Mouse (Mus musculus) forebrain, embryonic 10.5 days (tissue): ENCODE data around the gene Zfp341. TPM values are rescaled to one million over a fixed set of nuclear protein-coding genes. Genes with fewer than 3 reads are reported as not detected.
A peak's percentile ranks its signal among the peaks of the same experiment; 100 is the strongest.

Experiments
- DNase-seq: peaks from one replicate; pipeline ENCODE4 v3.0.0-alpha.2; 2017; ENCODE audit warnings: low spot score; ENCODE audit errors: extremely low spot score
- H3K27ac ChIP-seq: fragments of 300-500 bp; sonication (generic); 2 replicates; pipeline ENCODE4 v1.5.1; 2016; ENCODE audit warnings: mild to moderate bottlenecking
- H3K27me3 ChIP-seq: fragments of 300-500 bp; sonication (generic); 2 replicates; pipeline ENCODE4 v1.6.1; 2016; ENCODE audit warnings: mild to moderate bottlenecking; ENCODE audit not compliant: poor library complexity, severe bottlenecking
- H3K36me3 ChIP-seq: fragments of 300-500 bp; sonication (generic); replicated peaks from 2 replicates; pipeline ENCODE4 v1.6.1; 2016; ENCODE audit warnings: mild to moderate bottlenecking, moderate library complexity
- H3K4me1 ChIP-seq: fragments of 300-500 bp; sonication (generic); 2 replicates; pipeline ENCODE4 v1.6.1; 2016
- H3K4me3 ChIP-seq: fragments of 300-500 bp; sonication (generic); 2 replicates; pipeline ENCODE4 v1.5.1; 2016; ENCODE audit warnings: mild to moderate bottlenecking, moderate library complexity
- H3K9me3 ChIP-seq: fragments of 300-500 bp; sonication (generic); 2 replicates; pipeline ENCODE4 v1.6.1; 2016; ENCODE audit warnings: mild to moderate bottlenecking, moderate library complexity
- WGBS: fragments of 180-500 bp; shearing (Covaris S2); methylation state at CpG from one replicate; pipeline ENCODE4 v1.1.7; 2016; 5-methylcytosine and 5-hydroxymethylcytosine counted together
- polyA plus RNA-seq: library from polyadenylated mRNA; unstranded; fragments of >200 nt; fragmentation: Nextera tagmentation; extraction: Ambion mirVana; gene quantifications from 2 replicates; pipeline ENCODE4 v1.2.1, GENCODE M21; 2016

Zfp341 gene
- polyA plus RNA-seq, 1 experiment from 2014 or later: 0.93 TPM

GRCm38 (mm10) chr2:154670741-154671140, 57.6 kb downstream of the Zfp341 start:
- Histone ChIP-seq H3K27ac (no peak overlapping the region), H3K36me3 (peaks cover 47% of the 10 kb centered on the region), H3K9me3 (no peaks in the 10 kb centered on the region), H3K4me1 (0 out of 2 replicates have a peak, but pooled peaks cover 4% of the 10 kb centered on the region), H3K27me3 (no peaks in the 10 kb centered on the region), H3K4me3 (no peak overlapping the region)
- 77% methylated on average over 4 of the region's 4 CpGs for WGBS
- DNase-seq: no peak

DNA sequence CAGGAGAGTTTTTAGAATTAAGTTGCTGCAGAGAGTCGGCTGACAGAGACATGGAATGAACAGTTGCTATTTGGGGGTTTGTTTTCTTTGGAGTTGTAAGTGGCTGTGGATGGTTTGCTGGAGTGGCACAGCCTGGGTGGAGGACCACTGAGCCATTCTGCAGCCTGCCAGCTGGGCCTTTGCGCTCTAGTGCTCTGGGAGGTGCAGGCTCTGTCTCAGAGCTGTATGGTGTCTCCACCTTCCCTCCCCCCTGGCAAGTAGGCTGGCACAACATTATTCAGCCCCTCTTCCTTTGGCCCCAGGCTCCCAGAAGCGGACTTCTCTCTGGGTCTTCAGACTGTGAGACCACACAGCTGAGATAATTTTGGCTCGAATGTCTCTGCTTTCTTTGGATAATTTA, 60.9 kb downstream of the Zfp341 start:
- Histone ChIP-seq H3K36me3 (peaks cover 38% of the 10 kb centered on the region), H3K4me3 (no peak overlapping the region), H3K4me1 (peaks cover 26% of the 10 kb centered on the region), H3K27me3 (no peaks in the 10 kb centered on the region), H3K27ac (no peak overlapping the region), H3K9me3 (no peaks in the 10 kb centered on the region)
- no peak for DNase-seq
- WGBS: 83% methylated on average over 4 of the region's 4 CpGs

DNA sequence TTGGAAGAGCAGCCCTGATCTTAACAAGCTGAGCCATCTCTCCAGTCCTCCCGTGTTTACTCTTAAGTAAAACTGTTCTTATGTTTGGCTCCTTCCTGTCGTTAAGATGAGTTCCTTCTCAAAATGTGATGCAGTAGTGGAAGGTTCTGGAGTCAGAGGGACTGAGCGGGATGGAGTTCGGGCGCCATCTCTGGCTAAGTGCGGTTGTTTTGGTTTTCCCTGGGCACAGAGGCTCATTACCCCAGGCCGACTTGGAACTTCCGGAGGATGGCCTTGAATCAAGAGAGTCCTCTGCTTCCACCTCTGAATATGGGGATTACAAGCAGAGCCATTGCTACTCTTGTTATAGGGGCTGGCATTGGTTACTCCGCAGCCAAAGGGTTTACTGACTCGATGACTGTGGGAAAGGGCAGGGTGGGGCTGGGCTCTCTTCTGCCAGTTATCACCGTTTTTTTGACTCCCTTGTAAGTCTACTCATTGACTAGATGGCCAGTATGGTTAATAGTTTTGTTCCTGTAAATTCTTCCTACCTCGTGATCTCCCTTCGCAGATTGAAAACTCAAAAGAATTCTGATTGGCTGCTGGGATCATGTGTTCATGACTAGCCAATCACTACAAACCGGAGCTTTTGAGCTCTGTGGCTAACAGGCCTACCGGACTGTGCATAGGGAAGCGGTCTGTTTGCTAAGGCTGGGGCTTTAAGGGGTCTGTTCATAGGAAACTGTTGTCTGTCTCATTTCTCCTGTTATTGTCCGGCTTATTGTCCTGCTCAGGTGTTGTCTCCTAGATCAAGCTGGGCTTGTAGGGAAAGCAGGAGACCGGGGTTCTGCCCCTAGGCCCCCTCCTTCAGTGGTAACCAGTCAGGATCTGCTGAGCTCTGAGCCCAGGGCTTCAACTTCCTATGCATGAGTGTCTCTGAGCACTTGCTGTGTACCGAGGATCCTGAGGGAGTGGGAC, 63.8 kb downstream of the Zfp341 start:
- peak overlapping the region; percentile 40 for H3K4me3 ChIP-seq
- peaks cover 29% of the 10 kb centered on the region for H3K36me3 ChIP-seq
- 64% methylated on average over 19 of the region's 19 CpGs for WGBS
- DNase-seq: peak; percentile 56
- no peaks in the 10 kb centered on the region for H3K27me3 ChIP-seq
- H3K9me3 ChIP-seq: no peaks in the 10 kb centered on the region
- H3K27ac ChIP-seq: peak overlapping the region; percentile 88
- peaks cover 44% of the 10 kb centered on the region for H3K4me1 ChIP-seq

DNA sequence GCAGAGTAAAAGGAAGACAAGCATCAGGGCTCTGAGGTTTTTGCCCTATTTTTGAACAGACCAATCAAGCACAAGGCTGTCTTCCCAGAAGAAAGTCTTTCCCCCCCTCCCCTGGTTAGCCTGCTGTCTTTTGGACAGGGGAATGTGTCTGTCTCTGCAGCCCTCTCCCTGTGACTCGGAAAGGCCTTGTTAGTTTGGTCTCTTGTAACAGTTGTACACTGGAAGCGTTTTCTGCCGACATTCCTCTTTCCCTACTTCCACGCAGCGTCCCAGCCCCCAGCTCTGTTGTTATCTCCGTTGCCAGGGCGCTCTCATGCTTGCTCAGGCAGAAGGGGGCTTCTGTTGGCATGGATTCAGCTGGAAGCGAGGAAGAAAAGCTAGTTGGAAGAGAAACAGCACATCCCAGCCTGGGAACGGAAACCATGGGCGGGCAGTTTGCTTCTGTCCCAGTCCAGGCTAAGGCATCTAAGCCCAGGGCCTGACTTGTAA, 64.6 kb downstream of the Zfp341 start:
- H3K4me3 ChIP-seq: peak overlapping the region; percentile 40
- peak; percentile 79 for DNase-seq

DNA sequence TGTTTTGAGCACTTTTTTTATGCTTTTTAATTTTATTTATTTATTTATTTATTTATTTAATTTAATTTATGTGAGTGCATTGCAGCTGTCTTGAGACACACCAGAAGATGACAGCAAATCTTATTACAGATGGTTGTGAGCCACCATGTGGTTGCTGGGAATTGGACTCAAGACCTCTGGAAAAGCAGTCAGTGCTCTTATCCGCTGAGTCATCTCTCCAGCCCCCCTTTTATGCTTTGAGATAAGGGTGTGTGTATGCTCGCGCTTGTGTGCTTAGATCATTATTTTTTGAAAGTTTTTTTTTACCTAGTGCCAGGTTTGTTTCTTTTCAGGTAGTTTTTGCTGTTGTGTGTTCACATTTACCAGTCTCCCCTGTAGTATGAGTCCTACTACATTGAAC, 65.9 kb downstream of the Zfp341 start:
- H3K36me3 ChIP-seq: peaks cover 16% of the 10 kb centered on the region
- H3K9me3 ChIP-seq: no peaks in the 10 kb centered on the region
- H3K4me3 ChIP-seq: no peak overlapping the region
- no peak overlapping the region for H3K27ac ChIP-seq
- WGBS: 96% methylated on average over 3 of the region's 3 CpGs
- H3K4me1 ChIP-seq: peaks cover 55% of the 10 kb centered on the region
- H3K27me3 ChIP-seq: no peaks in the 10 kb centered on the region
- no peak for DNase-seq

More for the DNA sequence above, 64.6 kb downstream of the Zfp341 start:
- no peaks in the 10 kb centered on the region for H3K27me3 ChIP-seq
- H3K27ac ChIP-seq: peak overlapping the region; percentile 88
- H3K9me3 ChIP-seq: no peaks in the 10 kb centered on the region
- 25% methylated on average over 10 of the region's 10 CpGs for WGBS
- peaks cover 24% of the 10 kb centered on the region for H3K36me3 ChIP-seq
- peaks cover 52% of the 10 kb centered on the region for H3K4me1 ChIP-seq

DNA sequence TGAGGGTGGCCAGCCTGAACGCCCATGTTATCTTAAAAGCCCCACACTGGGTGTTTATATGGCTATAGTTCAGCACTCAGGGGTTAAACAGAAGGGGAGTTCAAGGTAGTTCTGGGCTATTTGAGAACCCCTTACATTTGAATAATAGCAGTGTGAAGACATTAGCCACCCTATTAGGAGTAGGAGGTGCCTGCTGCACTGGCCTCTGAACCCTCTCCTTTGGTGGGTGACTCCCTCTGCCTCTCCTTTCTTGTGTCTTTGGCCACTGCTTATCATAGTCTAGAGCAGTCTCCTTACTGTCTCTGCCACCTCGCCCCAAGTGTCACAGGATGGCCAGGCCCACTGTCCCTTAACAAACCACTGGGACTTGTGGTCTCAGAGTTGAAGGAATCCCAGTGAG, 67.2 kb downstream of the Zfp341 start:
- Histone ChIP-seq H3K9me3 (no peaks in the 10 kb centered on the region), H3K36me3 (peaks cover 24% of the 10 kb centered on the region), H3K27me3 (no peaks in the 10 kb centered on the region), H3K4me1 (peaks cover 53% of the 10 kb centered on the region), H3K4me3 (no peak overlapping the region), H3K27ac (0 out of 2 replicates have a peak overlapping the region, but pooled peaks have one; percentile 35)
- no peak for DNase-seq
- WGBS: 88% methylated on average over 2 of the region's 2 CpGs

DNA sequence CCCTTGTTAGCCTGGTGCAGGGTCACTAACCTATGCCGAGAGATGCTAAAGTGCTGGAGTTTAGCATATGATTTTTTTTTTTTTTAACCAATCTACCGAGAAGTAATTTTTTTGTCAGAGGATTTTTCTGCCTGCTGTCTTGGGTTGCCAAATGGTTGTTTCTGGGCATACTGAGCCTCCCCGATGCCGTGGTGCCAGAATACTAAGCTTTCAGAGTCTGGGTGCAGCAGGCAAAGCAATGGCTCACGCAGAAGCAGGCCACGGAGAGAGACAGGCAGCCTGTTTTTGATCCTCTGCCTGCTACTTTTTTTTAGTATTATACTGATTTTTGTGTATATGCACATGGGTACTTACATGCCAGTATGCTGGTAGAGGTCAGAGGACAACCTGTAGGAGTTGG, 67.8 kb downstream of the Zfp341 start:
- Histone ChIP-seq H3K4me1 (peaks cover 53% of the 10 kb centered on the region), H3K36me3 (peaks cover 22% of the 10 kb centered on the region), H3K27me3 (no peaks in the 10 kb centered on the region), H3K4me3 (no peak overlapping the region), H3K27ac (0 out of 2 replicates have a peak overlapping the region, but pooled peaks have one; percentile 35), H3K9me3 (no peaks in the 10 kb centered on the region)
- no peak for DNase-seq
- WGBS: 91% methylated on average over 6 of the region's 6 CpGs

DNA sequence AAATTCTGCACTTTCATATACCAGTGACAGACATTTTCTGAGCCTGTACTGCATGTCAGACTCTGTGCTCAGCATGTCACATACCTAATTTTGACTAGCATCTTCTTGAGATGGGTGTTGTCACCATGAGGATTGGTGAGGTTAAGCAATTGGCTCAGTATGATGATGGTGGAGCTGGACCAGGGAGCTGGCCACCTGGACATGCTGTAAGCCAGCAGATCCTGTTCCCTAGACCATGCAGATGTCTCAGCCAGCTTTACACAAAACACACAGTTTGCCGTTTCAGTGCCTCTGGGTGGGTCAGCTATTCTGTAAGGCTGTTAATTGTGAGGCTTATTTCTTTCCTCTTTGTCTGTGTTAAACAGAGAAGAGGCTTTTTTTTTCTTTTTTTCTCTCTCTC, 69.6 kb downstream of the Zfp341 start:
- no peak for DNase-seq
- WGBS: 80% methylated on average over 1 of the region's 1 CpGs
- Histone ChIP-seq H3K4me1 (peaks cover 39% of the 10 kb centered on the region), H3K36me3 (peaks cover 20% of the 10 kb centered on the region), H3K27me3 (no peaks in the 10 kb centered on the region), H3K9me3 (no peaks in the 10 kb centered on the region), H3K4me3 (no peak overlapping the region), H3K27ac (no peak overlapping the region)

GRCm38 (mm10) chr2:154684901-154685470, 71.9 kb downstream of the Zfp341 start:
- peaks cover 31% of the 10 kb centered on the region for H3K4me1 ChIP-seq
- no peak overlapping the region for H3K4me3 ChIP-seq

GRCm38 (mm10) chr2:154685772-154686171, 72.7 kb downstream of the Zfp341 start:
- H3K27ac ChIP-seq: no peak overlapping the region
- DNase-seq: no peak
- H3K9me3 ChIP-seq: no peaks in the 10 kb centered on the region
- H3K4me1 ChIP-seq: peaks cover 24% of the 10 kb centered on the region
- H3K36me3 ChIP-seq: peaks cover 34% of the 10 kb centered on the region
- WGBS: 94% methylated on average over 3 of the region's 3 CpGs
- no peaks in the 10 kb centered on the region for H3K27me3 ChIP-seq
- H3K4me3 ChIP-seq: no peak overlapping the region

More at GRCm38 (mm10) chr2:154684901-154685470, 71.9 kb downstream of the Zfp341 start:
- Histone ChIP-seq H3K27ac (no peak overlapping the region), H3K27me3 (no peaks in the 10 kb centered on the region), H3K36me3 (peaks cover 26% of the 10 kb centered on the region), H3K9me3 (no peaks in the 10 kb centered on the region)
- no peak for DNase-seq
- WGBS: 94% methylated on average over 7 of the region's 7 CpGs

DNA sequence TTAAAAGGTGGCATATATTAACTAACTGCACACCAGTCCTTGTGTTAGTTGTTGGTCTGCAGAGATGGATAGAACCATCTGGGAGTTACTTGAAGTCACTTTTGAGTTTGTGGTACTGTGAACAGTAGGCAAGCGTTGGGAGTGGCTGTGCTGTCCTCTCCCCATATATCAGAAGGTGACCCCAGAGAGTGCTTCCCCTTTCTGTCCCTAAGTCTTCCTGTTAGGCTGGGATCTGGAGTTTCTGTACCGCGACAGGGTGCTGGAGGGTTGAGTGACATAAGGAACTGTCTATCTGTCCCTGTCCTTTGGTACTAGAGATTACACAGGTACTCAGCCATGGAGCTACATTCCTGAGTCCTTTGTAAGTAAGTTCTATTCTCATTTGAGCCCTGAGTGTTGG, 73.7 kb downstream of the Zfp341 start:
- Histone ChIP-seq H3K27ac (no peak overlapping the region), H3K27me3 (no peaks in the 10 kb centered on the region), H3K4me3 (no peak overlapping the region), H3K36me3 (peaks cover 43% of the 10 kb centered on the region), H3K9me3 (no peaks in the 10 kb centered on the region), H3K4me1 (peaks cover 14% of the 10 kb centered on the region)
- 89% methylated on average over 3 of the region's 3 CpGs for WGBS
- DNase-seq: no peak

DNA sequence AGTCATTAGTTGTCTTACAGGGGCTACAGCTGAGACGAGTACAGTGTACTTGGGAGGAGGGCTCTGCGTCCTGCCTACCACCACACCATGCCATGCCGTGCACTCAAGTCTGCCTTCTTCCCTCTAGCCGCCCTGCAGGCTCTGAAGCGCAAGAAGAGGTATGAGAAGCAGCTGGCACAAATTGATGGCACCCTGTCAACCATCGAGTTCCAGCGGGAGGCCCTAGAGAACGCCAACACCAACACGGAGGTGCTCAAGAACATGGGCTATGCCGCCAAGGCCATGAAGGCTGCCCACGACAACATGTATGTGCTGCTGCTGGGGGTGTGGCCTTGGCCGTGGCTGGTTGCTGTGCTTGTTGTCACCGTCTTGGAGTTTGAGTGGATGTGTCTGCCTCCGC, 76.3 kb downstream of the Zfp341 start:
- peaks cover 63% of the 10 kb centered on the region for H3K36me3 ChIP-seq
- 94% methylated on average over 14 of the region's 14 CpGs for WGBS
- H3K9me3 ChIP-seq: no peaks in the 10 kb centered on the region
- H3K27me3 ChIP-seq: no peaks in the 10 kb centered on the region
- no peak overlapping the region for H3K27ac ChIP-seq
- H3K4me1 ChIP-seq: no peaks in the 10 kb centered on the region
- H3K4me3 ChIP-seq: no peak overlapping the region
- DNase-seq: no peak

DNA sequence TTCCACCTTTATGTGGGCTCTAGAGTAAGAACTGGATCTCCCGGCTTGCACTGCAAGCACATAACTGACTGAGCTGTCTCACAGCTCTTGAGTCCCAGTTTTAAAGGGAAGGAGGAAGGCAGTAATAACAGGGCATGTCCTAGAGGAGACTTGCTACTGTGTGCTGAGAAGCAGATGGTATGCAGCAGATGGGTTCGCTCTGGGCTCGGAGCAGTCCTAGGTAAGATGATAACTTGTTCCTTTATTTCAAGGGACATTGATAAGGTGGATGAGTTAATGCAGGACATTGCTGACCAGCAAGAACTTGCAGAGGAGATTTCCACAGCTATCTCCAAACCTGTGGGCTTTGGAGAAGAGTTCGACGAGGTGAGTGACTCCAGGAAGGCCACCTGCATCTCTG, 77.9 kb downstream of the Zfp341 start:
- no peak overlapping the region for H3K4me3 ChIP-seq
- peaks cover 65% of the 10 kb centered on the region for H3K36me3 ChIP-seq
- no peak for DNase-seq
- H3K27ac ChIP-seq: no peak overlapping the region
- WGBS: 98% methylated on average over 5 of the region's 5 CpGs
- H3K27me3 ChIP-seq: no peaks in the 10 kb centered on the region
- H3K9me3 ChIP-seq: no peaks in the 10 kb centered on the region
- H3K4me1 ChIP-seq: no peaks in the 10 kb centered on the region
